Mouse (Mus musculus): Measurements from ENCODE around the gene Pld2. TPM values are rescaled to one million over a fixed set of nuclear protein-coding genes. Genes with fewer than 3 reads are reported as not detected.

Pld2 gene
- 3.7 and 5.9 TPM in 2 replicates for polyA plus RNA-seq (2014; fragmentation: Nextera tagmentation; extraction: Ambion mirVana)

DNA sequence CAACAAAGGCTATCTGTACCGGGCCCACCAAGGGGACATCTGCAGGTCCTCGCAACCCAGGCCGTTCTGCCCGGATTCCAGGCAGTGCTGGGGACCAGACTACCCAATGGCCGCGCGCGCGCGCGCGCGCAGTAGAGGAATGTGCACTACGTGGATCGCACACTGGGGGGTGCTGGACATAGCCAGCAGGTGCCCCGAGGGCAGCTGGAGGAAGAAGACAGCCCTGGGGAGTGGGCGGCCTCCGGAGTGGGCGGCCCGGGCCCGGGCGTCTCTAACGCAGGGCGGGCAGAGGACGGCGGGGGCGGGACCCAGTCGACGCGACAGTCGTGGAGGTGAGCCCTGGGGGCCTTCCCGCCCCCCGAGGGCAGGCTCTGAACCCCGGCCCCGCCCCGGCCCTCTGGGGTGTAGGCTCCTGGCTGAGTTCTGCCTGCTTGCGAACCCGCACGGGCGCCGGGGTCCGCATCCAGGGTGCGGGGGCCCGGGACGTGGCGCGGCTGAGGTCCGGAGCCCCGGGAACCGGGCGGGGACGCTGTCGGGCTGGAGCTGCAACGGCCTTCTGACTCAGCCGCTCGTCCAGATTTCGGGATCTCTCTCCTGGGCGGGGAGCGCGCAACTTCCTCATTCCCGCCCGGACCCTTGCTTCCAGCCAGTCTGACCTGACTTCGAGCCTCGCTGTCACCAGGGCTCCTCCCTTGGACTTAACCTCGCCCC lies at the start of gene Pld2:
Gene Pld2, plus strand, starts transcription at position 188 of the 711 bp plus-strand sequence.
- H3K9ac ChIP-seq (ENCODE audit: low read depth, low read length), result peak within 1 kb of the TSS; percentile 69
- no peak within 1 kb of the TSS for H3K27ac ChIP-seq (ENCODE audit: low read depth, low read length)
- peak within 1 kb of the TSS; percentile 89 for H3K4me2 ChIP-seq (replicated peaks; ENCODE audit: low read depth, low read length)
- WGBS, result under 1% methylated on average over 55 of the region's 65 CpGs
- peak within 1 kb of the TSS; percentile 62 for H3K4me3 ChIP-seq (ENCODE audit: low read length)
- H3K4me1 ChIP-seq (ENCODE audit: control insufficient read depth, insufficient read depth, low read length), result no peaks in the 10 kb centered on the region
- ATAC-seq (ENCODE audit: low FRiP score, low TSS enrichment), result peak; percentile 97
- H3K9me3 ChIP-seq (ENCODE audit: control insufficient read depth, low read length), result no peaks in the 10 kb centered on the region
- no peaks in the 10 kb centered on the region for H3K36me3 ChIP-seq (ENCODE audit: control insufficient read depth, insufficient read depth, low read length)
- H3K27me3 ChIP-seq (ENCODE audit: control insufficient read depth, insufficient read depth, low read length), result 0 out of 2 replicates have a peak, but pooled peaks cover 2% of the 10 kb centered on the region

DNA sequence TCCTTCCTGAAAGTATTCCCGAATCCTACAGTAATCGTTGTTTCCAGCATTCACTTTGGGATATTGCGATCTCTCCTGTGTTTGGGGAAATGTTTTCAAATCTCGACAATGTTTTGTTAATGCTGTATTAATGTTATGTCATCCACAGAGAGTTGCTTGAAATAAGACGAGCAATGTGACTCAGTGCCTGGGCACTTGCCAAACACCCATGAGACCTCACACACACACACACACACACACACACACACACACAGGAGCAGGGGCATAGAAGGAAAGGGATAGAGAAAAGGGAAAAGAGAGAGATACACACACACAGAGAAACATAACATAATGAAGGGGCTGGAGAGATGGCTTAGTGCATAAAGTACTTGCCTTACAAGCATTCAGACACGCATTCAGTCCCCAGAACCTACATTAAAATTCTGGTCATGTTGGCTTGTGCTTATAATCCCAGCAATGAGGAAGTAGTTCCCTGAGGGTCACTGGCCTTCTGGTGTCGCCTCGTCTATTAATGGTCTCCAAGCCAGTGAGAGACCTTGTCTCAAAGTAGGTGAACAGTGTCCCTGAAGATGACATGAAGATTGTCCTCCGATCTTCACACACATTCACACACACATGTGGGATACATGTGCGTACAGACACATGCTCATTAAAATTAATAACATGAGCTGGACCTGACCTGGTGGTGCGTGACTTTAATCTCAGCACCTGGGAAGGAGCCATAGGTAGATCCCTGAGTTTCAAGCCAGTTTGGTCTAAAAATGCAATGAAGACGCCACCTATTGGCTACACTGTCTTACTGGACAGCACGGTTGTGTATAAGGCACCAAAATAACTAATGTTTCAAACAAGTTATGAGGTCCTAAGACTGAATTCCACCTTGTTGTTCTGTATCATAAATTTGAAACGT lies 40.0 kb upstream of the Pld2 start:
- H3K9me3 ChIP-seq (ENCODE audit: control insufficient read depth, low read length), result no peaks in the 10 kb centered on the region
- ATAC-seq (ENCODE audit: low FRiP score, low TSS enrichment), result no peak
- 71% methylated on average over 14 of the region's 14 CpGs for WGBS

DNA sequence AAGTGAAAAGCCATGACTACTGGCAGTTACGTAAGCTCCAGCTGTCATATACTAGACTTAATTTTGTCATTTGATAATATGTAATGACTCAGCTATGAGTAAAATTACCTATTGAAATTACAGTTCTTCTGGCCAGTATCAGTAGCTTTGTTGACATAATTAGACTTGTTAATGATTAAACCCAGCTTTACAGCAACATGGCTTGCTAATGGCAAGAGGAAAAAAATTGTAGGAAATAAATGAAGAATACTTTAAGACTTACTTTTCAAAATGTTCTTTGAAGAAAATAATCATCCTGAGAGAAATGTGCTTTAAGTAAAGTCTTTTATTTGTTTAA lies 39.4 kb upstream of the Pld2 start:
- Histone ChIP-seq H3K27me3 (ENCODE audit: control insufficient read depth, insufficient read depth, low read length) (no peaks in the 10 kb centered on the region), H3K9me3 (ENCODE audit: control insufficient read depth, low read length) (no peaks in the 10 kb centered on the region), H3K4me3 (ENCODE audit: low read length) (no peak overlapping the region), H3K4me1 (ENCODE audit: control insufficient read depth, insufficient read depth, low read length) (no peaks in the 10 kb centered on the region), H3K9ac (ENCODE audit: low read depth, low read length) (no peak overlapping the region), H3K4me2 (replicated peaks; ENCODE audit: low read depth, low read length) (no peak overlapping the region), H3K36me3 (ENCODE audit: control insufficient read depth, insufficient read depth, low read length) (no peaks in the 10 kb centered on the region), H3K27ac (ENCODE audit: low read depth, low read length) (no peak overlapping the region)
- 82% methylated on average over 1 of the region's 1 CpGs for WGBS
- no peak for ATAC-seq (ENCODE audit: low FRiP score, low TSS enrichment)

More for the DNA sequence above, 40.0 kb upstream of the Pld2 start:
- Histone ChIP-seq H3K4me1 (ENCODE audit: control insufficient read depth, insufficient read depth, low read length) (no peaks in the 10 kb centered on the region), H3K4me2 (replicated peaks; ENCODE audit: low read depth, low read length) (no peak overlapping the region), H3K4me3 (ENCODE audit: low read length) (no peak overlapping the region), H3K36me3 (ENCODE audit: control insufficient read depth, insufficient read depth, low read length) (no peaks in the 10 kb centered on the region), H3K27me3 (ENCODE audit: control insufficient read depth, insufficient read depth, low read length) (no peaks in the 10 kb centered on the region), H3K27ac (ENCODE audit: low read depth, low read length) (no peak overlapping the region), H3K9ac (ENCODE audit: low read depth, low read length) (no peak overlapping the region)

DNA sequence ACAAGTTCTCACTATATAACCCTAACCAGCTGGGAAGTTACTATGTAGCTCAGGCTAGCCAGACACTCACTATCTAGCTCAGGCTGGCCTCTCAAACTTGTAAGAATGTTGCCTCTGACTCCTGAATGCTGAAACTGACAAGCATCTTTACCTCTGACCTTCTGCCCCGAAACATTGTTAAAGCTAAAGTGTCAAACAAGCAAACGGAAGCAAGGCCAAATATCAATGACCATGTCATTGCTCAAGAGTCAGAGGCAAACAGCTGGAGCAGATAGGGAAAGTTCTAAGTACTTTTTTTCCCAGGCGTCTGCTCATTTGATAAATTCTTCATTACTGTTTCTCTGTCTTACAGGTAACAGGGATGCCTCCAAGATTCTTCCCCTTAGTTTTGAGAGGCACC lies 37.8 kb upstream of the Pld2 start:
- Histone ChIP-seq H3K36me3 (ENCODE audit: control insufficient read depth, insufficient read depth, low read length) (no peaks in the 10 kb centered on the region), H3K9ac (ENCODE audit: low read depth, low read length) (no peak overlapping the region), H3K4me3 (ENCODE audit: low read length) (no peak overlapping the region), H3K4me2 (replicated peaks; ENCODE audit: low read depth, low read length) (no peak overlapping the region), H3K27ac (ENCODE audit: low read depth, low read length) (no peak overlapping the region), H3K9me3 (ENCODE audit: control insufficient read depth, low read length) (no peaks in the 10 kb centered on the region), H3K27me3 (ENCODE audit: control insufficient read depth, insufficient read depth, low read length) (no peaks in the 10 kb centered on the region), H3K4me1 (ENCODE audit: control insufficient read depth, insufficient read depth, low read length) (no peaks in the 10 kb centered on the region)
- no peak for ATAC-seq (ENCODE audit: low FRiP score, low TSS enrichment)
- 63% methylated on average over 3 of the region's 3 CpGs for WGBS

DNA sequence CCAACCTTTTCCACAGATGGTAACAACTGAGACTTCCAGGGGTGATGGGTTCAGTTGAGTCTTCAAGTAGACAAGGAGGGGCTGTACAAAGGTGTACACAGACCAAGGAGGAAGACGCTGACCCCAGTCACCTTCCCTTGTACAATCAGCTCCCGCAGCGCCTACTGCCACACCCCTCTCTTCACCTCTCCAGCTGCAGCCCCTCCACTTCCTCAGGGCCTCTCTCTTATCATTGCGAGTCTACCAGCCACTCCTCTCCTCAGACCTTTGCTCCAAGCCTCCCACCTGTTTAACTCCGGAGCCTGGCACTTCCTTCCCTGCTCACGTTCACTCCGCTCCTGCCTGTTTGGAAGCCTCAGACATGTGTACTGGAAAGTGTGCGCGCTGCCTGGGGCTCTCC lies 34.9 kb upstream of the Pld2 start, which contains the start of gene Tm4sf5:
Gene Tm4sf5, plus strand, starts transcription at position 275 of the 400 bp plus-strand sequence.
- Histone ChIP-seq H3K4me3 (ENCODE audit: low read length) (no peak within 1 kb of the TSS), H3K9me3 (ENCODE audit: control insufficient read depth, low read length) (no peaks in the 10 kb centered on the region), H3K36me3 (ENCODE audit: control insufficient read depth, insufficient read depth, low read length) (no peaks in the 10 kb centered on the region), H3K27ac (ENCODE audit: low read depth, low read length) (no peak within 1 kb of the TSS), H3K4me2 (replicated peaks; ENCODE audit: low read depth, low read length) (no peak within 1 kb of the TSS), H3K27me3 (ENCODE audit: control insufficient read depth, insufficient read depth, low read length) (no peaks in the 10 kb centered on the region), H3K4me1 (ENCODE audit: control insufficient read depth, insufficient read depth, low read length) (0 out of 2 replicates have a peak, but pooled peaks cover under 1% of the 10 kb centered on the region), H3K9ac (ENCODE audit: low read depth, low read length) (no peak within 1 kb of the TSS)
- 75% methylated on average over 9 of the region's 9 CpGs for WGBS
- ATAC-seq (ENCODE audit: low FRiP score, low TSS enrichment), result no peak

DNA sequence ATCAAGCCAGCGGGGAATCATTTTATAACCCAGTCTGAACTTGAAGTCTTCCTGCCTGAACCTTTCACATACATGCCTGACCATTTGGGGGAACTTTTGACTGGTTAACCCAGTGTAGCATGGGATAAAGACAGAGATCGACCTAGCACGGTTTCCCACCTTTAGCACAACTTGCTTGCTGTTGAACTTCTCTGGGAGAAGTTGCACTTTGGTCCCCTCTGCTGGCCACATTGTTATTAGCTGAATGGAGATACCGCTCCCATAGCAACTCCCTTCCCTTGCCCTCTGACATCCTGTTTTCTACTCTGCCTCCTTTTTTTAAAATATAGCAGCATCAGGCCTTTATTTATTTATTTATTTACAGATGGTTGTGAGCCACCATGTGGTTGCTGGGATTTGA lies 33.5 kb upstream of the Pld2 start:
- no peak for ATAC-seq (ENCODE audit: low FRiP score, low TSS enrichment)
- no peak overlapping the region for H3K27ac ChIP-seq (ENCODE audit: low read depth, low read length)
- H3K9ac ChIP-seq (ENCODE audit: low read depth, low read length), result no peak overlapping the region
- H3K27me3 ChIP-seq (ENCODE audit: control insufficient read depth, insufficient read depth, low read length), result no peaks in the 10 kb centered on the region
- no peak overlapping the region for H3K4me3 ChIP-seq (ENCODE audit: low read length)
- no peaks in the 10 kb centered on the region for H3K36me3 ChIP-seq (ENCODE audit: control insufficient read depth, insufficient read depth, low read length)
- H3K4me2 ChIP-seq (replicated peaks; ENCODE audit: low read depth, low read length), result no peak overlapping the region
- WGBS, result 25% methylated on average over 4 of the region's 4 CpGs
- H3K4me1 ChIP-seq (ENCODE audit: control insufficient read depth, insufficient read depth, low read length), result 0 out of 2 replicates have a peak, but pooled peaks cover 4% of the 10 kb centered on the region
- no peaks in the 10 kb centered on the region for H3K9me3 ChIP-seq (ENCODE audit: control insufficient read depth, low read length)

DNA sequence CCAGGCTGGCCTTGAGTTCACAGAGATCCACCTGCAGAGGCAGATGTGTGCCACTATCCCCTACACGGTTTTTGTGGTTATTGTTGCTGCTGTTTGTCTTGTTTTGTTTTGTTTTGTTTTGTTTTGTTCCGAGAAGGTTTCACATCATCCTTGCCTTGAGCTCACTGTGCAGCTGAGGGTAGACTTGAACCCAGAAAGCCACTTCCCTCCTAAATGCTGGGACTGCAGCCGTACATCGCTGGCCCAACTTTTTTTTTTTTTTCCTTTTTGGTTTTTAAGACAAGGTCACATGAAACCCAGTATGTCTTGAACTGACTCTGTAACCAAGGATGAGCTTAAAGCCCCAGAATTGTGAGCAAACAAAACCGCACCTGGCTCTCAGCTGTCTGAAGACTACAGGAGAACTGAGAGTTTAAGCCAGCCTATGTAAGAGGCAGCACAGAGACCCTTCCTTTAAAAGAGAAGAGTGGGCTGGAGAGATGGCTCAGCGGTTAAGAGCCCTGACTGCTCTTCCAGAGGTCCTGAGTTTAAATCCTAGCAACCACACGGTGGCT lies 32.8 kb upstream of the Pld2 start:
- H3K4me1 ChIP-seq (ENCODE audit: control insufficient read depth, insufficient read depth, low read length), result 0 out of 2 replicates have a peak, but pooled peaks cover 4% of the 10 kb centered on the region
- WGBS, result 79% methylated on average over 7 of the region's 7 CpGs

DNA sequence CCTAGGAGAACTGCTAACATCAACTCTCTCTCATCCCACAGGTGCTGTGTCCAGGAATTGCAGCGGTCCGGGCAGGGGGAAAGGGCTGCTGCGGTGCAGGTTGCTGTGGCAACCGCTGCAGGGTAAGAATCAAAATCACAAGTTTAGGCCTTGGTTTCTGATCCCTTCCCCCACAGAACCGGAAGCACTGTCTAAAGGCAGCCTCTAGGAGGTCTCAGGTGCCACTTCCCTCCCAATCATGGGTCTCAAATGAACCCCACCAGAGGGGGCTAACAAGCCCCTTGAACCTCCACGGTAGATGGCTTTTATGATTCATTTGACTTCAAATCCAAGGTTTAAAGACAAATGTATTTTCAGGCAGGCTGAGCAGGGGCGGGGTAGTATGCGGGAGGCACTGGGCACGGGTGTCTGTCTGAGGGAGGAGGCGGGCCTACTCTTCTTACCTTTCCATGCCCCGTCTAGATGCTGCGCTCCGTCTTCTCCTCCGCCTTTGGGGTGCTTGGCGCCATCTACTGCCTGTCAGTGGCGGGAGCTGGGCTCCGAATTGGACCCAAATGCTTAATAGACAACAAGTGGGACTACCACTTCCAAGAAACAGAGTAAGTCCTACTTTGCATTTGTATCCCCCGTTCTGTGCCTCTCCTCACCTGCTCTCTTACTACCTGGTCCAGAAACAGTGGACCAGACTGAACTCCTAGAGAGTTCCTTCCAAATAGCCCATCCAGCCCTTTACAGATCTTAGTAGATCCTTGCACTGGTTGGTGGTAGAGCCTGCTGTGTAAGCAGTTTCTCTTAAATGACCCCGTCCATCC lies 29.9 kb upstream of the Pld2 start:
- Histone ChIP-seq H3K27ac (ENCODE audit: low read depth, low read length) (no peak overlapping the region), H3K4me2 (replicated peaks; ENCODE audit: low read depth, low read length) (peak overlapping the region; percentile 21), H3K36me3 (ENCODE audit: control insufficient read depth, insufficient read depth, low read length) (no peaks in the 10 kb centered on the region), H3K4me3 (ENCODE audit: low read length) (no peak overlapping the region), H3K4me1 (ENCODE audit: control insufficient read depth, insufficient read depth, low read length) (0 out of 2 replicates have a peak, but pooled peaks cover 5% of the 10 kb centered on the region), H3K9ac (ENCODE audit: low read depth, low read length) (no peak overlapping the region), H3K27me3 (ENCODE audit: control insufficient read depth, insufficient read depth, low read length) (no peaks in the 10 kb centered on the region), H3K9me3 (ENCODE audit: control insufficient read depth, low read length) (no peaks in the 10 kb centered on the region)
- ATAC-seq (ENCODE audit: low FRiP score, low TSS enrichment), result 0 out of 2 replicates have a peak, but pooled peaks have one; percentile 63
- 11% methylated on average over 19 of the region's 19 CpGs for WGBS

More for the DNA sequence above, 32.8 kb upstream of the Pld2 start:
- ATAC-seq (ENCODE audit: low FRiP score, low TSS enrichment), result no peak
- Histone ChIP-seq H3K36me3 (ENCODE audit: control insufficient read depth, insufficient read depth, low read length) (no peaks in the 10 kb centered on the region), H3K27me3 (ENCODE audit: control insufficient read depth, insufficient read depth, low read length) (no peaks in the 10 kb centered on the region), H3K4me2 (replicated peaks; ENCODE audit: low read depth, low read length) (no peak overlapping the region), H3K4me3 (ENCODE audit: low read length) (no peak overlapping the region), H3K9me3 (ENCODE audit: control insufficient read depth, low read length) (no peaks in the 10 kb centered on the region), H3K27ac (ENCODE audit: low read depth, low read length) (no peak overlapping the region), H3K9ac (ENCODE audit: low read depth, low read length) (no peak overlapping the region)
